Mouse (Mus musculus): ENCODE measurements around the gene Tmem170b. TPM values are rescaled to one million over a fixed set of nuclear protein-coding genes. Genes with fewer than 3 reads are reported as not detected.

The Tmem170b gene
- polyA plus RNA-seq, 1 experiment from 2014 or later: 22.4 TPM

Other genes starting within 250 kb of the Tmem170b start
- gene Nedd9, start 118.5 kb upstream of the Tmem170b start, polyA plus RNA-seq (2014; fragmentation: Nextera tagmentation; extraction: Ambion mirVana): 26.7 and 27.0 TPM in 2 replicates
- not detected in 2 replicates for gene Adtrp, start 241.8 kb downstream of the Tmem170b start, polyA plus RNA-seq (2014; fragmentation: Nextera tagmentation; extraction: Ambion mirVana)

Data from forebrain, embryonic 11.5 days (tissue).